Mouse (Mus musculus): ENCODE data around the gene Ankle1. TPM values are rescaled to one million over a fixed set of nuclear protein-coding genes. Genes with fewer than 3 reads are reported as not detected.

The Ankle1 gene
- polyA plus RNA-seq, 1 experiment, result 15.0 TPM

- Histone ChIP-seq H3K36me3 (ENCODE audit: control insufficient read depth, insufficient read depth, low read length) (no peaks in the 10 kb centered on the region), H3K4me1 (ENCODE audit: control insufficient read depth, insufficient read depth, insufficient read length) (peaks cover 13% of the 10 kb centered on the region), H3K27ac (ENCODE audit: insufficient read depth, low read length) (peak overlapping the region; percentile 79), H3K4me3 (ENCODE audit: extremely low read depth, insufficient read depth, insufficient read length) (peak overlapping the region; percentile 72), H3K27me3 (ENCODE audit: control insufficient read depth, insufficient read depth, low read length) (peaks cover 13% of the 10 kb centered on the region)
- DNase-seq (ENCODE audit: low read depth in 1 of 2, low spot score in 2 of 2), result peak in 1 of 2 experiments; percentile 79
- 11% methylated on average over 54 of the region's 80 CpGs for WGBS
- no peak for TF ChIP-seq CTCF (IDR thresholded peaks at IDR 0.05; ENCODE audit: extremely low read depth, insufficient read depth, insufficient read length, insufficient replicate concordance)
- TF ChIP-seq POLR2A (IDR thresholded peaks at IDR 0.05; ENCODE audit: low read depth, low read length), result no peak
Observed at GRCm38 (mm10) chr8:71381971-71382961, 23.5 kb upstream of the Ankle1 start.

GRCm38 (mm10) chr8:71383396-71383795, 22.4 kb upstream of the Ankle1 start:
- H3K27ac ChIP-seq (ENCODE audit: insufficient read depth, low read length), result no peak overlapping the region
- TF ChIP-seq POLR2A (IDR thresholded peaks at IDR 0.05; ENCODE audit: low read depth, low read length), result no peak
- no peak for TF ChIP-seq CTCF (IDR thresholded peaks at IDR 0.05; ENCODE audit: extremely low read depth, insufficient read depth, insufficient read length, insufficient replicate concordance)
- H3K27me3 ChIP-seq (ENCODE audit: control insufficient read depth, insufficient read depth, low read length), result peaks cover 13% of the 10 kb centered on the region
- H3K4me3 ChIP-seq (ENCODE audit: extremely low read depth, insufficient read depth, insufficient read length), result no peak overlapping the region
- peaks cover 13% of the 10 kb centered on the region for H3K4me1 ChIP-seq (ENCODE audit: control insufficient read depth, insufficient read depth, insufficient read length)
- WGBS, result 88% methylated on average over 12 of the region's 12 CpGs
- no peak for DNase-seq (ENCODE audit: low read depth in 1 of 2, low spot score in 2 of 2)
- H3K36me3 ChIP-seq (ENCODE audit: control insufficient read depth, insufficient read depth, low read length), result no peaks in the 10 kb centered on the region

GRCm38 (mm10) chr8:71383860-71384259, 21.9 kb upstream of the Ankle1 start:
- peaks cover 13% of the 10 kb centered on the region for H3K27me3 ChIP-seq (ENCODE audit: control insufficient read depth, insufficient read depth, low read length)
- WGBS, result 72% methylated on average over 3 of the region's 3 CpGs
- H3K4me3 ChIP-seq (ENCODE audit: extremely low read depth, insufficient read depth, insufficient read length), result no peak overlapping the region
- H3K4me1 ChIP-seq (ENCODE audit: control insufficient read depth, insufficient read depth, insufficient read length), result peaks cover 13% of the 10 kb centered on the region
- TF ChIP-seq CTCF (IDR thresholded peaks at IDR 0.05; ENCODE audit: extremely low read depth, insufficient read depth, insufficient read length, insufficient replicate concordance), result no peak
- no peak for TF ChIP-seq POLR2A (IDR thresholded peaks at IDR 0.05; ENCODE audit: low read depth, low read length)
- no peak overlapping the region for H3K27ac ChIP-seq (ENCODE audit: insufficient read depth, low read length)
- no peak for DNase-seq (ENCODE audit: low read depth in 1 of 2, low spot score in 2 of 2)
- no peaks in the 10 kb centered on the region for H3K36me3 ChIP-seq (ENCODE audit: control insufficient read depth, insufficient read depth, low read length)

- Histone ChIP-seq H3K36me3 (ENCODE audit: control insufficient read depth, insufficient read depth, low read length) (no peaks in the 10 kb centered on the region), H3K27me3 (ENCODE audit: control insufficient read depth, insufficient read depth, low read length) (peaks cover 13% of the 10 kb centered on the region), H3K4me1 (ENCODE audit: control insufficient read depth, insufficient read depth, insufficient read length) (peaks cover 13% of the 10 kb centered on the region), H3K4me3 (ENCODE audit: extremely low read depth, insufficient read depth, insufficient read length) (no peak overlapping the region), H3K27ac (ENCODE audit: insufficient read depth, low read length) (no peak overlapping the region)
- DNase-seq (ENCODE audit: low read depth in 1 of 2, low spot score in 2 of 2), result no peak
- WGBS, result 88% methylated on average over 12 of the region's 12 CpGs
- TF ChIP-seq POLR2A (IDR thresholded peaks at IDR 0.05; ENCODE audit: low read depth, low read length) (no peak), CTCF (IDR thresholded peaks at IDR 0.05; ENCODE audit: extremely low read depth, insufficient read depth, insufficient read length, insufficient replicate concordance) (no peak)
Observed at GRCm38 (mm10) chr8:71385212-71385835, 20.5 kb upstream of the Ankle1 start.

DNA sequence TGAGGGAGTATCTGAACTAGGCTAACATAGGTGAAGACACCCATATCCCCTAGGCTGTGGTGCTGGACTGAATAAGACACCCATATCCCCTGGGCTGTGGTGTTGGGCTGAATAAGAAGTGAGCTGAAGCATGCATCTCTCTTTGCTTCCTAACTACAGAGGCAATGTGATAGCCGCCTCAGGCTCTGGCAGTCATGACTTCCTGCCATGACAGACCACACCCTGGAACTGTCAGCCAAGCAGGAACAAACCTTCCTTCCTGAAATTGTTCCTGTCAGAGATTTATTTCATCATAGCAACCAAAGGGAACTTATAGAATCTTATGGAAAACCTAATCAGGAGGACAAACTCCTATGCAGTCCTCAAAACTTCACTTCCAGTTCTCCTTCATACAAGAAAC, 17.5 kb upstream of the Ankle1 start:
- TF ChIP-seq POLR2A (IDR thresholded peaks at IDR 0.05; ENCODE audit: low read depth, low read length), result no peak
- no peak for TF ChIP-seq CTCF (IDR thresholded peaks at IDR 0.05; ENCODE audit: extremely low read depth, insufficient read depth, insufficient read length, insufficient replicate concordance)
- DNase-seq (ENCODE audit: low read depth in 1 of 2, low spot score in 2 of 2), result no peak
- no peak overlapping the region for H3K4me3 ChIP-seq (ENCODE audit: extremely low read depth, insufficient read depth, insufficient read length)
- H3K27me3 ChIP-seq (ENCODE audit: control insufficient read depth, insufficient read depth, low read length), result no peaks in the 10 kb centered on the region
- no peaks in the 10 kb centered on the region for H3K4me1 ChIP-seq (ENCODE audit: control insufficient read depth, insufficient read depth, insufficient read length)
- no peak overlapping the region for H3K27ac ChIP-seq (ENCODE audit: insufficient read depth, low read length)
- WGBS, result 20% methylated on average over 1 of the region's 1 CpGs
- H3K36me3 ChIP-seq (ENCODE audit: control insufficient read depth, insufficient read depth, low read length), result no peaks in the 10 kb centered on the region

GRCm38 (mm10) chr8:71391696-71392095, 14.1 kb upstream of the Ankle1 start:
- Histone ChIP-seq H3K4me1 (ENCODE audit: control insufficient read depth, insufficient read depth, insufficient read length) (peaks cover 3% of the 10 kb centered on the region; the same call in 1 of the 2 replicates), H3K27me3 (ENCODE audit: control insufficient read depth, insufficient read depth, low read length) (no peaks in the 10 kb centered on the region), H3K36me3 (ENCODE audit: control insufficient read depth, insufficient read depth, low read length) (no peaks in the 10 kb centered on the region), H3K27ac (ENCODE audit: insufficient read depth, low read length) (peak overlapping the region; percentile 16; the same call in 1 of the 2 replicates), H3K4me3 (ENCODE audit: extremely low read depth, insufficient read depth, insufficient read length) (no peak overlapping the region)
- 87% methylated on average over 2 of the region's 2 CpGs for WGBS
- DNase-seq (ENCODE audit: low read depth in 1 of 2, low spot score in 2 of 2), result no peak
- no peak for TF ChIP-seq CTCF (IDR thresholded peaks at IDR 0.05; ENCODE audit: extremely low read depth, insufficient read depth, insufficient read length, insufficient replicate concordance)
- no peak for TF ChIP-seq POLR2A (IDR thresholded peaks at IDR 0.05; ENCODE audit: low read depth, low read length)

Data from spleen, adult 2 months (tissue).